9 mouse cellular contexts compared by ENCODE assay signal in the genomic region with DNA sequence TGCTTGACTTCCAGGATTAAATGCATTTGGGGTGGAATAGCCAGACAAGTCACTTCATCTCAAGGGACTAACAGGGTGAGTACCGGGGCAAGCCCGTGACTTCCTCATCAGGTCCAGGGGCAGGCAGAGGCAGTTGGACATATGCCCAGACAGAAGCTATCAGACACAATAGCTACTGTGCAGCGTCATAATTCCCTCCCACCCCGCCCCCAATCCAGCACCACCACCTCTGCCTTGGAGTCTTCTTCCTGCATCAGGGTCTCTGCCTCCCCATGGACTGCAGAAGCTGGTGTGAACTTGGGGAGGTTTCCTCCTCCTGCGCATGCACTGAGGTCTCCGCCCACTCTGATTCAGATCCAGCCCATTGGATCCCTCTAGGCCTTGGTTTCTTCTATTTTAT. TPM values are rescaled to one million over a fixed set of nuclear protein-coding genes. Genes with fewer than 3 reads are reported as not detected.
DNase-seq lines count a peak whose midpoint lies in the region; ATAC-seq lines count a peak whose summit lies in the region.
"Had no signal": no experiment of that assay in that cellular context is flagged by ENCODE, and none has a peak within 500 bp of the region (broad histone marks: within the 10 kb centered on the region; RNA-seq: fewer than 3 reads in every experiment).

No protein-coding gene starts in this region.

- no peaks in the 10 kb centered on the region for H3K27me3 ChIP-seq in heart, embryonic 10.5 days (ENCODE audit: insufficient read depth, poor library complexity, severe bottlenecking)
- H3K27me3 ChIP-seq: forebrain, embryonic 12.5 days had no signal

- no peak overlapping the region for H3K4me3 ChIP-seq in heart, embryonic 10.5 days
- H3K4me3 ChIP-seq: forebrain, embryonic 12.5 days had no signal

- H3K4me1 ChIP-seq in heart, embryonic 10.5 days, result 0 out of 2 replicates have a peak, but pooled peaks cover 18% of the 10 kb centered on the region
- H3K4me1 ChIP-seq: forebrain, embryonic 12.5 days had no signal

- WGBS in heart, embryonic 10.5 days, result 64% methylated on average over 6 of the region's 6 CpGs

- H3K27ac ChIP-seq in heart, embryonic 10.5 days, result no peak overlapping the region
- H3K27ac ChIP-seq: forebrain, embryonic 12.5 days had no signal

- H3K36me3 ChIP-seq in heart, embryonic 10.5 days, result peaks cover 15% of the 10 kb centered on the region; the same call in 1 of the 2 replicates

- H3K9me3 ChIP-seq in heart, embryonic 10.5 days, result no peaks in the 10 kb centered on the region
- H3K9me3 ChIP-seq: forebrain, embryonic 12.5 days had no signal

- ATAC-seq in common myeloid progenitor, adult 5-6 weeks (replicated peaks; ENCODE audit: low read depth, poor library complexity, severe bottlenecking), result peak; percentile 86
- ATAC-seq in frontal cortex, adult (ENCODE audit: low TSS enrichment), result no peak

- DNase-seq in heart, adult 11 months, result peak; percentile 99
- DNase-seq in heart, embryonic 10.5 days (ENCODE audit: low spot score), result no peak
- DNase-seq in kidney, adult 18-20 months, result peak; percentile 52
- peak; percentile 71 for DNase-seq in lung, postnatal 10 days
- DNase-seq in cerebellum, adult 18-20 months, result no peak
- DNase-seq in embryo, embryonic 10.5 days (ENCODE audit: low spot score), result no peak

RNA-seq across cellular contexts. Expression of a gene that starts 14.1 kb away (rescaled TPM):
- polyA plus RNA-seq in heart, embryonic 10.5 days (2016; fragmentation: Nextera tagmentation; extraction: Ambion mirVana), result 5.1 and 8.2 TPM in 2 replicates
- total RNA-seq in common myeloid progenitor, adult 5-6 weeks (2017), result 16.9 and 17.6 TPM in 2 replicates

Comparison
In these comparisons a context has a peak if more than half of its experiments do, and no peak if none do; other contexts are left out.
1. DNase-seq: peak in heart, adult 11 months (single experiment), kidney, adult 18-20 months (single experiment) and lung, postnatal 10 days (single experiment); none in heart, embryonic 10.5 days (single experiment), cerebellum, adult 18-20 months (0 of 2) and embryo, embryonic 10.5 days (single experiment).